Mouse (Mus musculus) liver, embryonic 14.5 days (tissue): Measurements from ENCODE around the gene Arhgap44. TPM values are rescaled to one million over a fixed set of nuclear protein-coding genes. Genes with fewer than 3 reads are reported as not detected.

ENCODE experiments used
- ATAC-seq: fragments of 200-750 bp; cut with Nextera tagmentation; 2 replicates; pipeline ENCODE4 v1.8.0; 2017; ENCODE audit warnings: moderate number of reproducible peaks, mild to moderate bottlenecking, moderate library complexity; ENCODE audit not compliant: insufficient read depth
- DNase-seq, 3 experiments: peaks; one replicate each; pipeline ENCODE4 v3.0.0-alpha.2; 2012 to 2013; ENCODE audit warnings: low read depth in 3 of 3, low spot score in 3 of 3
- H3K27ac ChIP-seq: fragments of 300-500 bp; sonication (generic); 2 replicates; pipeline ENCODE4 v1.5.1; 2014; ENCODE audit warnings: moderate library complexity, mild to moderate bottlenecking, control low read depth, inconsistent platforms
- H3K27me3 ChIP-seq: fragments of 300-500 bp; sonication (generic); 2 replicates; pipeline ENCODE4 v1.6.1; 2014; ENCODE audit warnings: mild to moderate bottlenecking, low read length, moderate library complexity; ENCODE audit not compliant: control insufficient read depth, insufficient read depth
- H3K36me3 ChIP-seq: fragments of 300-500 bp; sonication (generic); replicated peaks from 2 replicates; pipeline ENCODE4 v1.6.1; 2014; ENCODE audit warnings: low read depth; ENCODE audit not compliant: control insufficient read depth, insufficient read depth
- H3K4me1 ChIP-seq, 2 experiments: fragments of 200-500 bp in 1 of 2; fragments of 300-500 bp in 1 of 2; sonication (generic) in 1 of 2; replicated peaks; 2 replicates each; pipeline ENCODE4 v1.6.1; 2012 to 2014; ENCODE audit warnings: antibody characterized with exemption in 1 of 2, inconsistent platforms in 1 of 2, low read length in 1 of 2; ENCODE audit not compliant: control insufficient read depth in 2 of 2, insufficient read depth in 2 of 2
- H3K4me2 ChIP-seq: fragments of 300-500 bp; sonication (generic); 2 replicates; pipeline ENCODE4 v1.6.1; 2014; ENCODE audit warnings: low read depth, mild to moderate bottlenecking, control low read depth, moderate library complexity
- H3K4me3 ChIP-seq, 2 experiments: fragments of 200-500 bp in 1 of 2; fragments of 300-500 bp in 1 of 2; sonication (generic) in 1 of 2; 2 replicates each; pipeline ENCODE4 v1.5.1; 2012 to 2014; ENCODE audit warnings: low read depth in 2 of 2, low read length in 2 of 2, mild to moderate bottlenecking in 2 of 2, control low read depth in 1 of 2, inconsistent platforms in 1 of 2, moderate library complexity in 1 of 2; ENCODE audit not compliant: insufficient read depth in 1 of 2
- H3K9ac ChIP-seq: fragments of 300-500 bp; sonication (generic); replicated peaks from 2 replicates; pipeline ENCODE4 v1.6.1; 2014; ENCODE audit warnings: mild to moderate bottlenecking, control low read depth, moderate library complexity
- H3K9me3 ChIP-seq: fragments of 300-500 bp; sonication (generic); 2 replicates; pipeline ENCODE4 v1.6.1; 2016; ENCODE audit warnings: low read length, mixed read lengths; ENCODE audit not compliant: control insufficient read depth
- CTCF ChIP-seq: IDR thresholded peaks from 2 replicates; pipeline ENCODE4 v1.5.1; 2016; ENCODE audit warnings: antibody characterized with exemption, low read depth, control low read depth
- EP300 ChIP-seq: IDR thresholded peaks from 2 replicates; pipeline ENCODE4 v1.6.1; 2016; ENCODE audit warnings: antibody characterized with exemption, low read depth
- WGBS: fragments of 180-500 bp; shearing (Covaris S2); extraction: QIAGEN DNeasy Blood & Tissue Kit; methylation state at CpG from one replicate; pipeline ENCODE4 v1.1.7; 2014; ENCODE audit not compliant: insufficient replicate concordance; 5-methylcytosine and 5-hydroxymethylcytosine counted together
- polyA plus RNA-seq, 2 experiments: library from polyadenylated mRNA; depleted of rRNA in 1 of 2; stranded (reverse) in 1 of 2; unstranded in 1 of 2; fragments of >200 nt; fragmentation: Nextera tagmentation in 1 of 2; extraction: Ambion mirVana in 1 of 2; gene quantifications; 2 replicates each; pipeline versions ENCODE4 v1.2.1 to v1.2.3; 2012 to 2014

Gene Arhgap44
- polyA plus RNA-seq, 2 experiments = 0.44 to 0.55 TPM

DNA sequence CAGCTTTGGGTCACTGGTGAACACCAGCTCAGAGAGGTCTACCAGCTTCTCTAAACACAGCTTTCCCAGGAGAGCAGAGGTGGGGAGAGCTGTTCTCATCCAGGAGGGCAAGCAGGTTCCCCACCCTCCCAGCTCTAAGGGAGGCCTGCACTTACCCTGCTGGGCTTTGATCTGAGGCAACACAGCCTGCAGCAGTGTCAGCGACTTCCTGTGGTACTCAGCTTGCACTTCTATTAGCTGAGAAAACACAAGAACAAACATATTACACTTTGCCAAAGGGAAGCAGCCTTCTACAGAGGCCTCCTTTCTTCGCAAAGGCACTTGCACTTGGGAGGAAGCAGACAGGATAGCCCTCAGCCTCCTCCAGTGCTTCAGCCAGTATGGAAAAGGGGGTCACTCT is 123.8 kb downstream of the Arhgap44 start:
- Histone ChIP-seq H3K4me2 (no peak overlapping the region), H3K36me3 (no peaks in the 10 kb centered on the region), H3K4me1 (no peaks in the 10 kb centered on the region), H3K27ac (no peak overlapping the region), H3K9me3 (no peaks in the 10 kb centered on the region), H3K9ac (no peak overlapping the region), H3K27me3 (no peaks in the 10 kb centered on the region), H3K4me3 (no peak overlapping the region)
- 31% methylated on average over 2 of the region's 2 CpGs for WGBS
- no peak for DNase-seq
- ATAC-seq = no peak
- no peak for TF ChIP-seq EP300
- no peak for TF ChIP-seq CTCF

DNA sequence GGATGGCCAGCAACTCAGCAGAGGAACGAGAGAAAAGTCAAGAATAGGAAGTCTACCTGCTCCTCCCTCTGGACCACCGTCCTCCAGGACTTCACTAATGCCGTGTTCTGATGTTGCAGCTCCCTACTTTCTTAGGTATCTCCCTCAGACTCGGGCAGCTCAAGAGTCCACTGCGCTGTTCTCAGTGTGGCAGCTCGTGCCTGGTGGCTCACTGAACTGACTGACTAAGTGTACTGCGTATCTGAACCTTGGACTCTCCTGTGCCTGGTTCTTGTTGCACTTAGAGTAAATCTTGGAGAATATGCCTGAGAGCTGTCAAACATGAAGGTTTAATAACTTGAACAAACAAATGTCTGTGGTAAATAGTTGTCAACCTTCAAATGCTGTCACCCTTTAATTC is 130.5 kb downstream of the Arhgap44 start:
- no peaks in the 10 kb centered on the region for H3K9me3 ChIP-seq
- no peak overlapping the region for H3K4me2 ChIP-seq
- H3K4me3 ChIP-seq = no peak overlapping the region
- no peak for TF ChIP-seq EP300
- H3K4me1 ChIP-seq = peaks cover 0 to 4% of the 10 kb centered on the region in 2 experiments; a peak in 1 of 4 replicates
- H3K36me3 ChIP-seq = no peaks in the 10 kb centered on the region
- H3K27me3 ChIP-seq = no peaks in the 10 kb centered on the region
- H3K27ac ChIP-seq = no peak overlapping the region
- ATAC-seq (no peak), DNase-seq (no peak)
- no peak overlapping the region for H3K9ac ChIP-seq
- WGBS = 71% methylated on average over 7 of the region's 7 CpGs

DNA sequence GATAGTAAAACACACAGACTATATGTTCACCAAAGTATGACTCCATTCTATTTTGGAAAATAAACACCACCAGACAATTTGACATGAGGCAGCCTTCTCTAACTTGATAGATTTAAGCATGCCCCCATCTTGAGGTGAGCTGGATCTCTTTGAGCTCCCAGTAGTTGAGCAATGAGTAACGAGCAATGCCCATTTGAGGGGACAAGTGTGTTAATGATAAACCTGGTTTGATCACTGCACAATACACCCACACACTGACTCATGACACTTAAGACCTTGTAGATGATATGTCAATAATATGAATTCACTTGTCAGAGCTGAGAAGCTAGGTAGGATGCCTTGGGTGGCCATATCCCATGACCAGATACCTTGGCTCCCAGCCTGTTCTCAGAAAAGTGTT is 132.6 kb downstream of the Arhgap44 start:
- Histone ChIP-seq H3K27ac (no peak overlapping the region), H3K9me3 (no peaks in the 10 kb centered on the region), H3K36me3 (no peaks in the 10 kb centered on the region), H3K4me1 (peaks cover 0 to 4% of the 10 kb centered on the region in 2 experiments; a peak in 1 of 4 replicates), H3K4me3 (no peak overlapping the region), H3K27me3 (no peaks in the 10 kb centered on the region), H3K9ac (no peak overlapping the region), H3K4me2 (no peak overlapping the region)
- ATAC-seq (no peak), DNase-seq (no peak)
- TF ChIP-seq EP300 = no peak
- TF ChIP-seq CTCF = no peak
- 41% methylated on average over 1 of the region's 1 CpGs for WGBS

DNA sequence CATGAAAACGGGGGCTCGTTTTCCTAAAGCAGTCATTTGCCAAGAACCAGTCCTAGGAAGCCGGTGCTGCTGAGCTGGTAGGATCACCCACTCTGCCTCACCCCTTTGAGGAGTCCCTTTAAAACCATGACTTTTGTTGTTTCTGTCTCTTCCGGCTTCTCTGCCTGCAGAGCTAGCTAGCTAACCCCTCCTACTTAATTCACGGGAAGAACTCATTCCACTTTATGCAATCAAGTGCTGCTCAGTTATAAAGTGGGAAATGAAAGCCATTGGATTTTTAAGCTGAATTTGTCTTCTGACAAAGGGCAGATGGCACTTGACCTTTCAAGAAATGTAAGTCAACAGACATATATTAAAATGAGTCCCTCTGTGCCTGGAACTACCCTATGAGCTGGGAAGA is 134.7 kb downstream of the Arhgap44 start:
- 61% methylated on average over 5 of the region's 5 CpGs for WGBS
- ATAC-seq = no peak
- Histone ChIP-seq H3K4me1 (peaks cover 0 to 4% of the 10 kb centered on the region in 2 experiments; a peak in 1 of 4 replicates), H3K9me3 (no peaks in the 10 kb centered on the region), H3K4me3 (no peak overlapping the region), H3K27me3 (no peaks in the 10 kb centered on the region), H3K27ac (no peak overlapping the region), H3K36me3 (no peaks in the 10 kb centered on the region), H3K9ac (no peak overlapping the region), H3K4me2 (no peak overlapping the region)
- TF ChIP-seq EP300 (no peak), CTCF (no peak)
- DNase-seq = no peak

DNA sequence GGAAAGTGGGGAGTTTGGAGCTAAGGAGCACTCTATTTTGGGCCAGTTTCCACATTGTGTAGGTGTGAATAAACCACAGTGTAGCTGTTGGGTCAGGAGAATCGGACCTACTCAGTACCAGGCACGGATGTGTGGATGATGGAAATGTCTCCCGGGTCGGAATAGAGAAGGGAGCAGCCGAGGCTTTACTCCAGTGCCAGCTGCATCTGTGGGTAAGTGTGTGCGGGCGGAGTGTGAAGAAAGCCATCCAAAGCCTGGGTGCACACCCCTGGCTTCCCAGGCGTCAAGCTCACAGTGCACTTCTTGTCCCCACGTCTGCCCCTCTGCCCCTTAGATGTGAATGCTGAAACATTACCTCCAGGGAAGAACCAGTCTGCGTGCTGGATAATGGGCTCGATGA is 140.0 kb downstream of the Arhgap44 start:
- Histone ChIP-seq H3K4me2 (no peak overlapping the region), H3K27me3 (no peaks in the 10 kb centered on the region), H3K4me1 (no peaks in the 10 kb centered on the region), H3K9me3 (no peaks in the 10 kb centered on the region), H3K36me3 (no peaks in the 10 kb centered on the region), H3K9ac (no peak overlapping the region), H3K4me3 (no peak overlapping the region), H3K27ac (no peak overlapping the region)
- no peak for TF ChIP-seq EP300
- whole genome bisulfite sequencing = 66% methylated on average over 11 of the region's 11 CpGs
- ATAC-seq (no peak), DNase-seq (no peak)
